Mouse (Mus musculus) kidney, adult 18-20 months (tissue): ENCODE measurements at regions not wholly inside any gene's neighbourhood (a gene's known extent, or its start where the extent isn't known, plus 50 kb on each side); places are given as distances from the start of the nearest gene placed in this dataset.

Experiments
- DNase-seq: peaks from one replicate; pipeline ENCODE4 v3.0.0; 2021

- DNase-seq, result no peak
Measured at GRCm38 (mm10) chr14:16092391-16093132, 156.5 kb upstream of the Ngly1 start.

- DNase-seq, result no peak
Measured at GRCm38 (mm10) chr14:16093133-16093505, 156.0 kb upstream of the Ngly1 start.

GRCm38 (mm10) chr14:16109414-16109813, 139.7 kb upstream of the Ngly1 start:
- DNase-seq, result no peak

- DNase-seq, result no peak
Measured at GRCm38 (mm10) chr14:16132672-16133071, 116.4 kb upstream of the Ngly1 start.

DNA sequence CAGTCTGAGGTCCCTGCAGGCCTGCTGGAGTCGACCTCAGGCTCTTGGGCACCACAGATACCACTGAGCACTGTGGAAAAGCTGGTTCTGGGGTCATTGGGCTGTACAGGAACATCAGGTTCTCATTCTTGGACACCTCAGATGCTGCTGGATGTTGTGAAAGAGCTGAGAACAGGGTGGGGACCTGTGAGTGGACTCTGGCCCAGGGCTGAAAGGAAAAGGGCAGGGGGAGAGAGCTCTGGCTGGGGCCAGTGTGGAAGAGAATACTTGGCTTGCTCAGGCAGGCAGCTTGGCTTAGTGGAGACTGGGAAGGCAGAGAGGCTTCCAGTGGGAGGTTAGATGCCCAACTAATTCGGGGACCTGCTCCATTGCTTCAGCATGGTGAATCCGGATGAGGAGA, 115.7 kb upstream of the Ngly1 start:
- DNase-seq, result no peak

DNA sequence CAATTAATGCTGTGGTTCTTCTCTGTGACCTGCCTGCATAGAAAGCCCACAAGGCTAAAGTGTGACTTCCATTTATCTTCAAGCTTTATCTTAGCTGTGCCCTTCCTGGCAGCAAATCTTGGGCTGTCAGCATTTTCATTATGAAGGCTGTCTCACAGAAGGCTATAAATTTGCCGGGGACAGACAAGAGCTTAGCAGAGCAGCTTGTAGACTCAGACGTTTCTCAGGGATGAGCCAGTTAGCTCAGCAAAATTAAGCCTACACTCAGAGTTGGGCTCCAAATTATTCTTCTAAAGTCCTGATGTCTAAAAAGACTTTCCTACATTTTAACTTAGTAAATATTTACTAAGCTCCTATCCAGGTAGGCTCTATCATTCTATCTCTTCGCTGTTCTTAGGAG, 112.9 kb upstream of the Ngly1 start:
- no peak for DNase-seq

DNA sequence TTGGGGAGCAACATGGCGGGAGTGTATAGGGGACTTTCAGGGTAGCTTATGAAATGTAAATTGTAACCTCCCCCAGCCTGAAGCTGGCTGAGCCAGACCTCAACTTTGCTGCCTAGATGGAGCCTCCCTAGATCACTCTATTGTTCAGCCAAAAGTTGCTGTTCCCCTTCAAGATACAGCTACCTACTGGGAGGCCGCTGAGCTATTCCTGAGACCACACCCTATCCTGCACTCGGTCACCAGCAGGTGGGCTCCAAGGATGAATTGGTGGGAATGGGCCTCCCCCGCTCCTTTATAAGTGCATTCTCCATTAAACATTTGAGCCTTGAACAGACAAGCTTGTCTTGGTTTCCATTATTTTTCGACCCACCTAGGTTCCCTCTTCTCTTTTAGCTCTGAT, 104.8 kb upstream of the Ngly1 start:
- DNase-seq, result no peak

DNA sequence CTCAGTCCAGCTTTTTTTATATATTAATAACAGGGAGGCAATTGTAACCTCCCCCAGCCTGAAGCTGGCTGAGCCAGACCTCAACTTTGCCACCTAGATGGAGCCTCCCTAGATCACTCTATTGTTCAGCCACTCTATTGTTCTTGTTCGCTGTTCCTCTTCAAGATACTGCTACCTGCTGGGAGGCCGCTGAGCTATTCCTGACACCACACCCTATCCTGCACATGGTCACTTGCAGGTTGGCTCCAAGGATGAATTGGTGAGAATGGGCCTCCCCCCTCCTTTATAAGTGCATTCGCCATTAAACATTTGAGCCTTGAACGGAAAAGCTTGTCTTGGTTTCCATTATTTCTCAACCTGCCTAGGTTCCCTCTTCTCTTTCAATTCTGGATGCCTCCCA, 102.3 kb upstream of the Ngly1 start:
- DNase-seq, result no peak

GRCm38 (mm10) chr14:16151815-16152214, 97.3 kb upstream of the Ngly1 start:
- no peak for DNase-seq

GRCm38 (mm10) chr14:16152702-16153101, 96.4 kb upstream of the Ngly1 start:
- no peak for DNase-seq

- no peak for DNase-seq
Measured at GRCm38 (mm10) chr14:16155106-16155505, 94.0 kb upstream of the Ngly1 start.

DNA sequence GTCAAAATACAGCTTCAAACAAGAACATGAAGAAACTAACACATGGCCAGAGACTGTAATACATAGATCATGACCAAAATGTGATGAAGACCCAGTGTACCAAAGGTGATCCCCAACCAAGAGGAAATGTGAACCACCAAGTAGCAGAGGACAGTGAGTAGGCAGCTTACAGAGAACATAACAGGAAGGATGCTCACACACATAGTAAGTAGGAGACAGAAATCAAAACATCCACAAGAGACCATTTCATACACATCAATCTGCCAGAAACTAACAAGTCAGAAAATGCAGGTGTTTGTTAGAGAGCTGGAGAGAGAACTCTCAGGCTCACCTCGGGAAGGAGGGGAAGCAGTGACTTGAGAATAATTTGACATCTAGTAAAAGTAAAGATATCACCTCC, 78.9 kb upstream of the Ngly1 start:
- DNase-seq, result no peak

DNA sequence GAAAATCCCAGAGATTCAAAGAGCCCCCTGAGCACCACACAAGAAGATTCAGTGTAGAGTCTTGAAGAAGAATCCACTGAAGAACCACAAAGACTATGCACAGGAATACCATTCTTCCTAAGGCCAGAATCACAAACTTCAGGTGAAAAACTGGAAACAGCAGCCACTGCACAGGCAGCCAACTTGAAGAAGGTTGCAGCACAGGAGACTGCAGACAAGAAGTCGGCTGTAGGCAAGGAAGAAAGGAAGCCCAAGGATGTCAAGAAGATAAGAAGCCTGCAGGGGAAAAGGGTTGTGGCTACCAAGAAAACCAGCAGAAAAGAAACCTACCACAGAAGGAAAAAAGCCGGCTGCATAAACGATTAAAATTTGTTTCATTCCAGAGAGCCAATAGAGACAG, 76.8 kb upstream of the Ngly1 start:
- no peak for DNase-seq

- DNase-seq, result no peak
Measured at GRCm38 (mm10) chr14:16173292-16173691, 75.8 kb upstream of the Ngly1 start.

- DNase-seq, result no peak
Measured at GRCm38 (mm10) chr14:16178227-16178626, 70.9 kb upstream of the Ngly1 start.

DNA sequence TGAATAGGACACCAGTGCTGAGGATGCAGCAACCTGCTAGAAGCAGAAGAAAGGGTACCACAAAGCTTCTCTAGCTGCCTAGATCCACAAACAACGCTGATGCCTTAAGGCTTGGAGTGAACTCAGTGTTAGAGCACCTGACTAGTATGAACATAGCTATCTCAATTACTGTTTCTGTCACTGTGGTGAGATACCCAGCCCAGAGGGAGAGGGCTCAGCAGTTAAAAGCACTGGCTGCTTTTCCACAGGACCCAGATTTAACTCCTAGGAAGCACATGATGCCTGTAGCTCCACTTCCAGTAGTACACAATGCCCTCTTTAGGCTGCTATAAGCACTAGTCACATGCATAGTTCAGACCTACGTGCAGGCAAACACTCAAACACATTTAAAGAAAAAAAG, 67.3 kb upstream of the Ngly1 start:
- no peak for DNase-seq

DNA sequence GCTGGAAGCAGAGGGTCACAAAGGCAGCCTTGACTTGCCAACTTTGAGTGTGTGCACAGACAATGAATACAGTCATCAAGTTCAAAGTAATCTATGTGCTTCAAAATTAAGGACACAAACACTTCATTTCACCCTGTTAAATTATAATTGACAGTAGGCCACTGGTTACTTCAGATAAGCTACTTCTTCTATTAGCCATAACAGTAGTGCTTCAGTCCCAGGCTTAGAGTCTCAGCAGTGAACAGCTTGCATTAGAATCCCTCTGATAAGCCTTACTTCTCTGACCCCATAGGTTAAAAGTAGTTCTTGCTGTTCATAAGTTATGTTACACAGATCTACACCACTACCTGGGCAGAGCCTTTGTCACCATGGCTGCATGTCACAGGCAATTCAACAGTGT, 63.8 kb upstream of the Ngly1 start:
- no peak for DNase-seq
